Mouse (Mus musculus): ENCODE measurements around the gene Dnmt3c.

Gene Dnmt3c

GRCm38 (mm10) chr2:153723098-153723497 is 26.6 kb downstream of the Dnmt3c start:
- no peak for DNase-seq (ENCODE audit: low read depth, low spot score)

- DNase-seq (ENCODE audit: low read depth, low spot score): no peak
Measured at GRCm38 (mm10) chr2:153724424-153724823, 28.0 kb downstream of the Dnmt3c start.

- no peak for DNase-seq (ENCODE audit: low read depth, low spot score)
Measured at GRCm38 (mm10) chr2:153724871-153725270, 28.4 kb downstream of the Dnmt3c start.

- no peak for DNase-seq (ENCODE audit: low read depth, low spot score)
Measured at GRCm38 (mm10) chr2:153725291-153725690, 28.8 kb downstream of the Dnmt3c start.

- DNase-seq (ENCODE audit: low read depth, low spot score): no peak
Measured at GRCm38 (mm10) chr2:153734033-153734432, 37.6 kb downstream of the Dnmt3c start.

GRCm38 (mm10) chr2:153740500-153741436 is 44.3 kb downstream of the Dnmt3c start, which contains the start of gene Mapre1:
Gene Mapre1, plus strand, starts transcription at chr2:153741274.
- DNase-seq (ENCODE audit: low read depth, low spot score): peak; percentile 94

- peak; percentile 59 for DNase-seq (ENCODE audit: low read depth, low spot score)
Measured at GRCm38 (mm10) chr2:153741437-153742065, 45.1 kb downstream of the Dnmt3c start.

GRCm38 (mm10) chr2:153747994-153748393 is 51.5 kb downstream of the Dnmt3c start:
- no peak for DNase-seq (ENCODE audit: low read depth, low spot score)

- no peak for DNase-seq (ENCODE audit: low read depth, low spot score)
Measured at GRCm38 (mm10) chr2:153750363-153750762, 53.9 kb downstream of the Dnmt3c start.

GRCm38 (mm10) chr2:153762121-153762520 is 65.7 kb downstream of the Dnmt3c start:
- no peak for DNase-seq (ENCODE audit: low read depth, low spot score)

GRCm38 (mm10) chr2:153767484-153767883 is 71.0 kb downstream of the Dnmt3c start:
- peak; percentile 26 for DNase-seq (ENCODE audit: low read depth, low spot score)

- no peak for DNase-seq (ENCODE audit: low read depth, low spot score)
Measured at GRCm38 (mm10) chr2:153768881-153769280, 72.4 kb downstream of the Dnmt3c start.

GRCm38 (mm10) chr2:153772950-153773349 is 76.5 kb downstream of the Dnmt3c start:
- DNase-seq (ENCODE audit: low read depth, low spot score): no peak

GRCm38 (mm10) chr2:153775472-153775871 is 79.0 kb downstream of the Dnmt3c start:
- DNase-seq (ENCODE audit: low read depth, low spot score): no peak

GRCm38 (mm10) chr2:153778638-153779362 is 82.3 kb downstream of the Dnmt3c start:
- DNase-seq (ENCODE audit: low read depth, low spot score): peak; percentile 69
